Mouse (Mus musculus) stomach, postnatal 0 days (tissue): ENCODE data around the gene Plekhg5.

Experiments used
- CTCF ChIP-seq: IDR thresholded peaks from 2 replicates; pipeline ENCODE4 v1.5.1; 2016; ENCODE audit warnings: antibody characterized with exemption, low read depth, mild to moderate bottlenecking, moderate library complexity
- EP300 ChIP-seq: optimal IDR thresholded peaks from 2 replicates; pipeline ENCODE3; 2016; ENCODE audit warnings: antibody characterized with exemption

GRCm38 (mm10) chr4:152153771-152154177, 81.5 kb downstream of the Plekhg5 start:
- TF ChIP-seq CTCF (peak; percentile 92), EP300 (no peak)
